ENCODE assay signal across 17 mouse cellular contexts in the genomic region with DNA sequence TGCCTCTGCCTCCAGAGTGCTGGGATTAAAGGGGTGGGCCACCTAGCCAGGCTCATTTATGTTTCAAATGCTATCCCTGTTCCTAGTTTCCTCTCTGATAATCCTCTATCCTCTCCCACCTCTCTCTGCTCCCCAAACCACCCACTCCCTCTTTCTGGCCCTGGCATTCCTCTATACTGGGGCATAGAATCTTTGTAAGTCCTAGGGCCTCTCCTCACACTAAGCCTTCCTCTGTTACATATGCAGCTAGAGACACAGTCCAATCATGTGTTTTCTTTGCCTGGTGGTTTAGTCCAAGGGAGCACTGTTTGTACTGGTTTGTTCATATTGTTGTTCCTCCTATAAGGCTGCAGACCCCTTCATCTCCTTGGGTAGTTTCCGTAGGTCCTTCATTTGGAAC.
"Had no signal": no experiment of that assay in that cellular context is flagged by ENCODE, and none has a peak within 500 bp of the region (broad histone marks: within the 10 kb centered on the region; RNA-seq: fewer than 3 reads in every experiment).

No protein-coding gene starts in this region.

- H3K4me3 ChIP-seq: kidney, embryonic 15.5 days; limb, embryonic 15.5 days; liver, embryonic 15.5 days; myocyte; neural tube, embryonic 15.5 days had no signal

- H3K9ac ChIP-seq: kidney, embryonic 15.5 days; limb, embryonic 15.5 days; liver, embryonic 15.5 days; lung, embryonic 14.5 days; neural tube, embryonic 15.5 days had no signal

- ATAC-seq: intestine, embryonic 16.5 days had no signal

- H3K36me3 ChIP-seq: kidney, embryonic 15.5 days; limb, embryonic 15.5 days; liver, embryonic 15.5 days; neural tube, embryonic 15.5 days had no signal

- H3K27ac ChIP-seq: kidney, embryonic 15.5 days; limb, embryonic 15.5 days; liver, embryonic 15.5 days; neural tube, embryonic 15.5 days had no signal

- H3K4me2 ChIP-seq: kidney, embryonic 15.5 days; limb, embryonic 15.5 days; liver, embryonic 15.5 days; lung, embryonic 14.5 days; neural tube, embryonic 15.5 days had no signal

- H3K27me3 ChIP-seq: kidney, embryonic 15.5 days; limb, embryonic 15.5 days; liver, embryonic 15.5 days; neural tube, embryonic 15.5 days had no signal

- DNase-seq: kidney, adult 2 months; kidney, postnatal 14 days; layer of hippocampus, adult 9-11 months; layer of hippocampus, postnatal 36 days; lung, embryonic 14.5 days; lung, postnatal 14 days; right cerebral cortex, adult 18-20 months; right cerebral cortex, postnatal 4 days; spleen, adult 18-20 months; thymus, adult 2 months; thymus, postnatal 4 days had no signal

- H3K4me1 ChIP-seq: kidney, embryonic 15.5 days; limb, embryonic 15.5 days; liver, embryonic 15.5 days; neural tube, embryonic 15.5 days had no signal
